Mouse (Mus musculus): ENCODE measurements around the gene Shb.
A peak's percentile ranks its signal among the peaks of the same experiment; 100 is the strongest.

Gene Shb

GRCm38 (mm10) chr4:45421519-45422260 lies 110.6 kb downstream of the Shb start:
- DNase-seq (ENCODE audit: low spot score in 2 of 2): no peak

DNA sequence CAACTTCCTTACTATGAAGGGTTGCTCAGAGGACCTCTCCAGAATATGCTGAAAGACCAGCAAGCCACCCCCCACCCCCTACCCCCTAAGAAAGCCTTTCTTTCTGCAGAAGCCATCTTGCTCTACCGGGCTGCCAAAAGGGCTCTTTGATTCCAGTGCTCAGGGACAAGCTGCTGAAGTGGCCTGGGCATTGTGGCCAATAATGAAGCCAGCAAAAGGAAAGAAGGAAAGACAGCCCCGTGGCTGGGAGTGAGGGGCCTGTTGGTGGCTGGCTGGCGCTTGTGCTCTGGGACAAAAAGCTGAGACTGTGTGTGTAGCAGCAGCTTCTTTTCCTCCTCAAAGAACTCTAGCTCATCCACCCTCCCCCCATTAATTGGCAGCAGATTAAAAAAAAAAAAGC lies 111.5 kb downstream of the Shb start:
- no peak for DNase-seq (ENCODE audit: low spot score in 2 of 2)

DNA sequence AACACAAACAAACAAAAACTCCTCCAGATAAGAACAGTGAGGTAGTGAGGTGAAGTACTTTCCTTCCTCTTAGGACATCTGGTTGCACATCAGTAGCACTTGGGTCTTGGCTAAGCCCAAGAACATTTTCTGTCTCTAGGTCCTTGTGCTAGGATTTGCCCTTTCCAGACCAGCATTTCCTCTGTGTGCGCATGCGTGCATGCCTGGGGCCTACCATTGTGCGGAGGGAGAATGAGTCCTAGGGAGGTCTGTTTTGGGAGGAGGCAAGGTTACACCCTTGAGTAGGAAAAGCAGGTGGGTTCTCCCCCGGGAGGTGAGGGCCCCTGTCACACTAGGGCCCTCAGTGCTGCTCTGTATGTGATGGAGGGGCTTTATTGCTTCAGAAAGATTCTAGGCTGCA lies 113.2 kb downstream of the Shb start:
- DNase-seq (ENCODE audit: low spot score in 2 of 2): no peak

- peak in 1 of 2 experiments; percentile 64 for DNase-seq (ENCODE audit: low spot score in 2 of 2)
Measured at GRCm38 (mm10) chr4:45418229-45418950, 113.9 kb downstream of the Shb start.

DNA sequence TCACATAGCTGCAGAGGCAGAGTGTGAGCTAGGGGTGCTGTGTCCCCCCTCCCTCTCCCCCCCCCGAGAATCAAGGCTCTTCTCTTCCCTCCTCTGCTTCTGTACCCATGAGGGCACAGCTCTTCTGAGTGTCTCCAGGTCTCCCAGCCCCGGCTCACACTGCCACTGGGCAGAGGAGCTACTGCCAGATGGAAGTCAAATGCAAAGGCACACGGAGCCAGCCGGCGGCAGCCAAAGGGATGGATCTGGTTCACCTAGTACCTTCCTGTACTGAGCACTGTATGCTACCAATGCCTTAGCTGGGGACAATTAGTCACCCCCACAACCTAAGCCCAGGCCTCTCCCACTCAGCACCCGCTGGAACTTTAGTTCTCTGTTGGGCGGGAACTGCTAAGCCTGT lies 116.0 kb downstream of the Shb start:
- no peak for DNase-seq (ENCODE audit: low spot score in 2 of 2)

GRCm38 (mm10) chr4:45413674-45414338 lies 118.5 kb downstream of the Shb start:
- no peak for DNase-seq (ENCODE audit: low spot score in 2 of 2)

GRCm38 (mm10) chr4:45412433-45413192 lies 119.7 kb downstream of the Shb start:
- DNase-seq (ENCODE audit: low spot score in 2 of 2): no peak

DNA sequence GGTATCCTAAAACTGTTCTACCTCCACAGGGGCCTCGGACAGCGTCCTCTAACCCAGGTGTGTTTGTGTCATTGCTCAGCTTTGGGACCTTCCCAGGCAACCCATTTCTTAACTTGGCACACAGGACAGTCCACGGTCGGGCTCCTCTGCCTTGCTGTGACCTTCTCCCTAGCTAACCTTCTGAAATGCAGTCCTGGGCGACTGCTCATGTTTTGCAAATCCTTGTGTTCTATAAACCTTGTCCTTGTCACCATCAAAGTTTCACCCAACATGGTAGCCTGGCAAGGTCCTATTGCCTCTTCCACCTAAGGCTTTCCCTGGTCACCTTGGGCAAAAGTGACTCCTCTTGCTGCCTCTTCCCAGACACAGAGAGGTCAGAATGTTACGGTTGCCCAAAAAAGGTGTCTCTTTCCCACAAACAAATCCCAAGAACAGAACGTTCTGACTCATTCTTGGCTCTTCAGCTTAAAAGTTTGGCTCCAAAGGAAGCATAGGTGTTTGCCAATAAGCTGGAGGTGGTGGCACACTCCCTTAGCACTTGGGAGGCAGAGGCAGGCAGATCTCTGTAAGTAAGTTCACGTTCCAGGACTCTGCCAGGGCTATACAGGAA lies 121.0 kb downstream of the Shb start:
- no peak for DNase-seq (ENCODE audit: low spot score in 2 of 2)

DNA sequence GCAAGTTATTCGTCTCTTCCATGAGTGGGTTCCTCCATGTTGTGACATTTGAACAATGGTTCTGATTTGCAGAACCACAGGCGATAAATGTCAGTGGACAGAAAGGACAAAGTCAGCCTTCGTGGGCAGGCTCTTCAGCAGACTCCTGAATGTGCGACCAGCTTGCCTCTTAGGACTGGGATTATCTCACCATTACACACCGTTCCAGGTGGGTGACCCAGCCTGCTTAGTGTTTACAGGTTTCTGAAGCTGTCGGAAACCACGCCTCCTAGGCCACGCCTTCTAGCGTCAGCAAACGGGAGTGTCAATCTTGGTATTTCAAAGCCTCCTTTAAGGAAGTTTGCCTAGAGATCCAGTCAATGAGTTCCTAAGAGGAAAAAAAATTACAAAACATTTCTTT lies 123.0 kb downstream of the Shb start:
- peak in 1 of 2 experiments; percentile 43 for DNase-seq (ENCODE audit: low spot score in 2 of 2)

DNA sequence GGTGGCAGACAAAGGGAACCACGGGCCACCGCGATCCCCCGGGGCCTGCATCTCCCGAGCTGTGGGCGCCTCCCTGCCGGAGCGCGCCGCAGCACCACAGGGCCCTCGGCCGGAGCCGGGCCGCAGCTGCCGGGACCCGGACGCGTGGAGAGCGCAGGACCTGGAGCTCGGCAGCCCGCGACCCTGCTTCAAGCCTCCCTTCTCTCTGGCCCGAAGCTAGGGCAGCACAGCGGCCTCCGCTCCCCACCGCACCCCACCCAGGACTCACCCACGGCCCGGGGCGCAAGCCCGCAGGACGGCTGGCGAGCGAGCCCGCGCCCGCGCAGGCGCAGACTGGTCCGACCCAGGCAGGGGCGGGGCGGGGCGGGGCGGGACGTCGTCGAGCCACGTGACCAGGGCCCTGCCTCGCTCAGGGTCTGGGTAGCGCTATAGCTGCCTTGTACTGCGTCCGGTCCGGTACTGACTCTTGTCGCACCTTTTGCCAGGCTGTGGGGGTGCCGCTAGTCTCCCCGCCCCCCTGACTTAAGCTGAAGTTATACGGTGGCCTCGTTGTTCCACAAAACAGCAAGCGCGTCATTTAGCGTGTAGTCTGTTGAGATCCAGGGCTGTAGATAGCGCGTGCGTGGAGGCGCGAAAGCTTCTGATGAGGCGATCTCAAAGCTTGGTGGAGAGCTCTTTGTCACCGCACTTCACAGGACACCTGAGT lies 123.7 kb downstream of the Shb start, which contains the start of gene Slc25a51:
TSS of gene Slc25a51 (minus strand) at position 340 of the 706 bp plus-strand sequence.
- peak; percentile 71 to 82 for DNase-seq (ENCODE audit: low spot score in 2 of 2)

DNA sequence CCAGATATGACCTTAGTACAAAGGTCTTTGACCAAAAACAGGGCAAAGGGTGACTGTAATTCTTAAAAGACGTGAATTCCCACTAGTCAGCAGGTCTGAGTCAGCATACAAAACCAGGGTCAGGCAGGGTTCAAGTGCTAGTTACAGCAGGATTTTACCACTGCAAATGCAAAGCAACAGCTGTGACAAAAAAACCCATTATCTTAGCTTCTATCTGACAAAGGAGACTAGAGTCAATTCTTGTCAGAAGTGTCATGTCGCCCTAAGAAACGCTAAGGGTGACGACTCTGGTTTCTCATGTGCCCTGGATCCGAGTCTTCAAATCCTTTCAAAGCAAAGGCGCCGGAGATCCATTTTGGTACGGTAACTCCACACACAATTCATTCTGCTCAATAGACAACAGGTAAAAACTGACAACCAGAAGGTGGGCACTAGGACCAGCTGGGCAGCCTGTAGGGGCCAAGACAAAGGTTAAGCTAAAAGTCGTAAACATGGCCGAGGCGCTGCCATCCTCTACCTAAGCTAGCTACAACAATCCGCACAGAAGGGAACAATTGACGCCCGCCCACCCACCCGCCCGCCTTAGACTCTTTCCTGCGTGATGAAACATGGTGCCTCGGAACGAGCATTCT lies 124.5 kb downstream of the Shb start:
- DNase-seq (ENCODE audit: low spot score in 2 of 2): no peak

DNA sequence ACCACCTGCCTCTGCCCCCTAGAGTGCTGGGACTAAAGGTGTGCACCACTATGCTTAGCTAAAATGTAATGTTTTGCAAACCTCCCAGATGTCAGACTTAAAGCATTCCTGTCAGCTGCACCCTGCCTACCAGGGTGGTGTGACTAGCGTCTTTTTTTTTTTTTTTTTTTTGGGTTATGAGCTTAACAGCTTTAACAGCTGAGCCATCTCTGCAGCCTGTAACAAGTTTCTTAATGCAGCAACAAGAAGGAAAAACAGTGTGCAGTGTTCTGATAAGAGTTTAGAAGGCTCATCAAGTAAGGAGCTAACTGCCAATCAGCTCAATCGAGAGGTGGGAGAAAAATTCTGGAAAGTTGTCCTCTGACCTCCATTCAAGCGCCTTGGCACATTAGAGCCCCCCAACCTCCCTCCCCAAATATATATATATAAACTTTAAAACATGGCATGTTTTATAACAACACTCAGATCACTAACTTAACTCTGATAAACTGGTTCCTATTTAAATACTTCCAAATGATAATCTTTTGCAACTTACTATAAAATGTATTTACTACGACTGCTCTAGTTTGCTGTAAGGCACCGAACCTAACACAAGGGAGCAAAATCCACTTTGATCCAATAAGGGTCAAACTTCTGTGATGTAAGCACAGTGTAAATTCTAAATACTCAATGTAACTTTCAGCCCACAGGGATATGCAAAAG lies 125.1 kb downstream of the Shb start:
- DNase-seq (ENCODE audit: low spot score in 2 of 2): no peak

DNA sequence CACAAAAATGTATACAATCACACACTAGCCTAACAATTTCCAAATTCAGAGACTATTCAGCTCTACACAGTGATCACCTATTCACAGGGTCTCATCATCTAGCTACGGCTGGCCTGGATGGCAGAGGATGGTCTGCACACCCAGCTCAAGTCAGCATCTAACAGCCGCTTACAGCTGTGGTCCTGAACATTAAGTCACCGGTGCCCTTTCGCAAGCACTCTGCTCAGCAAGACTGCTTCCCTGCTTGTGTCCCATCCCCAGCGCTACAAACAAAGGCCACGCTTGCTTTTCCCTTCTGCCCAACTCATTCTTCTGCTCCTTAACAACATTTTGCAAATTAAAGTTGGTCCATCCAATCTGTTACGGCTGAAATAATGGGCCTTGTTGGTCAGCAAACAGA lies 125.9 kb downstream of the Shb start:
- no peak for DNase-seq (ENCODE audit: low spot score in 2 of 2)

GRCm38 (mm10) chr4:45405315-45405714 lies 127.0 kb downstream of the Shb start:
- DNase-seq (ENCODE audit: low spot score in 2 of 2): no peak

DNA sequence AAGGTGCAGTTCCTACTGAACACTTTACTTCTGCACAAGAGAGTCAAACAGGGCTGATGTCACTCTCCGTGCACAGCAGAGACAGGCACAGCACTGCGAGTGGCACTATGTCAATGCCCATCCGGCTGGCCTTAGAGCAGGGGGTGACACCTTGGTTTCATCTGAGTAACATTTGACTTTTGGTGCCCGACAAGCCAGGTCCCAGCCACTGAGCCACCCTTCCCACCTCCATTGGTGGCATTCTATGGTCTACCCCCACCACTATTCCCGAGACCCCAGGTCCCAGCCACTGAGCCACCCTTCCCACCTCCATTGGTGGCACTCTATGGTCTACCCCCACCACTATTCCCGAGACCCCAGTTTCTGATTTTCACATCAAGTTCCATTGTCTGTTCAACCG lies 128.2 kb downstream of the Shb start:
- no peak for DNase-seq (ENCODE audit: low spot score in 2 of 2)

GRCm38 (mm10) chr4:45403499-45403878 lies 128.8 kb downstream of the Shb start:
- no peak for DNase-seq (ENCODE audit: low spot score in 2 of 2)

- no peak for DNase-seq (ENCODE audit: low spot score in 2 of 2)
Measured at GRCm38 (mm10) chr4:45402878-45403498, 129.3 kb downstream of the Shb start.

DNA sequence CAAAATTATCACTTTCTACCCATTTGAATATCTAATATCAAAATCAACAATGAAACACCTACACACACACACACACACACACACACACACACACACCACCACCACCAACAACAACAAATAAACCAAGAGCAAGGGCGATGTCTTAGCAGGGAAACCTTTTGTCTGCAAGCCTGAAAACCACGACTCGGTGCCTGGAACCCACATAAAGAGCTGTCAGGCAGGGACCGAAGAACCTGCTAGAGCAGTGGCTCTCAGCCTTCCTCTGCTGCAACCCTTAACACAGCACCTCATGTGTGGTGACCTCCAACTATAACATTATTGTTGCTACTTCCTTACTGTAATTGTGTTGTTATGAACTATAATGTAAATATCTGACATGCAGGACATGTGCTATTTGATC lies 130.0 kb downstream of the Shb start:
- DNase-seq (ENCODE audit: low spot score in 2 of 2): no peak

All from left cerebral cortex, adult 9 months (tissue).